Mouse (Mus musculus) stomach, postnatal 0 days (tissue): ENCODE data around the gene Gm28372.

Experiments
- CTCF ChIP-seq: IDR thresholded peaks from 2 replicates; pipeline ENCODE4 v1.5.1; 2016; ENCODE audit warnings: antibody characterized with exemption, low read depth, mild to moderate bottlenecking, moderate library complexity
- EP300 ChIP-seq: optimal IDR thresholded peaks from 2 replicates; pipeline ENCODE3; 2016; ENCODE audit warnings: antibody characterized with exemption

DNA sequence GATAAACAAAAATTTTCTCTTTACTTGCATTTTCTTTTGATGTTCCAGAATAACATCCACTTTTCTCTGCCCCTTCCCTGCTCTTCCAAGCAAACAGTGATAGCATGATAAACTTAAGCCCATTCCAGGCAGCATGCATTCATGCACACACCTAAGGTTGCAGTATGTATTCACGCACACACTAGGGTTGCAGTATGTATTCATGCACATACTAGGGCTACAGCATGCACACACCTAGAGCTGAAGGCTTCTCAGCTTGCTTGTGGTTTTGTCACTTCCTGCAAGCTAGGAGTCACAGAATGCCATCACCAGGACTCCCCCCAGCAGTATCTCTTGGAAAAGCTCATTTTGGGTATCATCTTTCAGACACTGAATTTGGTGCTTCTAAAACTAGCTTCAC, 31.7 kb downstream of the Gm28372 start:
- TF ChIP-seq EP300 (no peak), CTCF (no peak)
